Mouse (Mus musculus) spleen, adult 2 months (tissue): ENCODE measurements around the gene Setd1a. TPM values are rescaled to one million over a fixed set of nuclear protein-coding genes. Genes with fewer than 3 reads are reported as not detected.

Experiments
- DNase-seq, 2 experiments: peaks; one replicate each; pipeline versions ENCODE4 v3.0.0 to v3.0.0-alpha.2; 2012 to 2021; ENCODE audit warnings: low spot score in 2 of 2, low read depth in 1 of 2
- H3K27ac ChIP-seq: fragments of 200-500 bp; 2 replicates; pipeline ENCODE4 v1.5.1; 2012; ENCODE audit warnings: low read length, inconsistent platforms; ENCODE audit not compliant: insufficient read depth
- H3K27me3 ChIP-seq: fragments of 200-500 bp; 2 replicates; pipeline ENCODE4 v1.6.1; 2012; ENCODE audit warnings: mild to moderate bottlenecking, moderate library complexity, low read length, inconsistent platforms; ENCODE audit not compliant: control insufficient read depth, insufficient read depth
- H3K36me3 ChIP-seq: fragments of 200-500 bp; 2 replicates; pipeline ENCODE4 v1.6.1; 2012; ENCODE audit warnings: mild to moderate bottlenecking, low read length, inconsistent platforms; ENCODE audit not compliant: control insufficient read depth, insufficient read depth
- H3K4me1 ChIP-seq: fragments of 200-500 bp; 2 replicates; pipeline ENCODE4 v1.6.1; 2011; ENCODE audit warnings: inconsistent platforms; ENCODE audit not compliant: control insufficient read depth, insufficient read depth, insufficient read length
- H3K4me3 ChIP-seq: fragments of 200-500 bp; 2 replicates; pipeline ENCODE4 v1.5.1; 2011; ENCODE audit warnings: mild to moderate bottlenecking, inconsistent platforms; ENCODE audit not compliant: insufficient read depth, insufficient read length; ENCODE audit errors: extremely low read depth
- CTCF ChIP-seq: fragments of 200-500 bp; IDR thresholded peaks from 2 replicates; pipeline ENCODE4 v1.5.1; 2011; ENCODE audit warnings: mild to moderate bottlenecking, inconsistent platforms; ENCODE audit not compliant: insufficient read depth, insufficient read length, insufficient replicate concordance; ENCODE audit errors: extremely low read depth
- POLR2A ChIP-seq: fragments of 200-500 bp; IDR thresholded peaks from 2 replicates; pipeline ENCODE4 v1.6.1; 2011; ENCODE audit warnings: low read depth, low read length, inconsistent platforms
- WGBS: fragments of 180-500 bp; shearing (Covaris S2); methylation state at CpG from one replicate; pipeline ENCODE4 v1.1.7; 2018; 5-methylcytosine and 5-hydroxymethylcytosine counted together
- polyA plus RNA-seq: library from polyadenylated mRNA; depleted of rRNA; stranded (reverse); fragments of >200 nt; gene quantifications from 2 replicates; pipeline ENCODE4 v1.2.3, GENCODE M21; 2012

Setd1a gene
- polyA plus RNA-seq, 1 experiment, result 14.9 TPM

DNA sequence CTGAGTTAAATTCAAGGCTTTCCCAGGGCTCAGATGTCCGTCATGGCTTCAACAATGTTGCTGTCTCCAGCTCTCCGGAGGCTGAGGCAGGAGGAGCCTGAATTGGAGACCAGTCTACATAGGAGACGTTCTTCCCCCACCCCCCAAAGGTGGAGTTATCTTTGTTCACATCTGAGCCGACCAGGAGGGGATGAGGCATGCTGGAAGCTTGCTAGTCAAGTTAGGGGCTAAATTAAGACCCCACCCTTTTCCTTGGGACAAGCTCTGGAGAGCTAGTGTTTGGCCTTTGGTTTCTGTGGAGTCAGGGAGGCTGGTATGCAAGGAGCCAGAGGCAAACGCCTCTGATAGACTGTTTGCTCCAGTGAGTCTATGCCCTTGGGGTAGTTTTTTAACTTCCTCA, 23.3 kb upstream of the Setd1a start:
- 68% methylated on average over 5 of the region's 5 CpGs for WGBS
- TF ChIP-seq CTCF (no peak), POLR2A (no peak)

DNA sequence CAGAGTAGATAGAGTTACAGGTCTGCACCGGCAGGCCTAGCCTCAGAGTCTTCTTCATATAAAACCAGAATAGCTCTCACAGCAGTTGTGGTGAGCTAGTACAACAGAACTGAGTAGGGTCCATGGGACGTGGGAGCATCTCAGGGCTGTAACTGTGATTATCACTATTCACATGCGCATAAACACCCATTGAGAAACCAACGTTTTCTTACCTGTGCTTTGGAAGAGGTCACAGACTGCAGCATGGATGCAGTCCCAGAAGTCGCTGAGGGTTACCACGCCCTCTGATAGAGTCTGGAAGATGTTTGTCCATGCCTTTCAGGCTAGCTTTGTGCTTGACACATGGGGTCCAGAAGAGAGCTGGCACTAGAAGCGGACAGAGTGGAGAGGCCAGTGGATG, 22.7 kb upstream of the Setd1a start:
- DNase-seq, result no peak
- Histone ChIP-seq H3K4me3 (no peak overlapping the region), H3K36me3 (peaks cover 9% of the 10 kb centered on the region), H3K27me3 (no peaks in the 10 kb centered on the region), H3K27ac (no peak overlapping the region), H3K4me1 (no peaks in the 10 kb centered on the region)
- TF ChIP-seq POLR2A (no peak), CTCF (no peak)
- WGBS, result 93% methylated on average over 7 of the region's 7 CpGs

More for the DNA sequence above, 23.3 kb upstream of the Setd1a start:
- no peaks in the 10 kb centered on the region for H3K27me3 ChIP-seq
- H3K4me3 ChIP-seq, result no peak overlapping the region
- H3K27ac ChIP-seq, result no peak overlapping the region
- H3K36me3 ChIP-seq, result peaks cover 9% of the 10 kb centered on the region
- no peak for DNase-seq
- H3K4me1 ChIP-seq, result no peaks in the 10 kb centered on the region

GRCm38 (mm10) chr7:127759716-127760115, 16.8 kb upstream of the Setd1a start:
- no peak for DNase-seq
- Histone ChIP-seq H3K27ac (0 out of 2 replicates have a peak overlapping the region, but pooled peaks have one; percentile 29), H3K36me3 (no peaks in the 10 kb centered on the region), H3K4me1 (peaks cover 2% of the 10 kb centered on the region; the same call in 1 of the 2 replicates), H3K27me3 (no peaks in the 10 kb centered on the region), H3K4me3 (no peak overlapping the region)
- no peak for TF ChIP-seq CTCF
- TF ChIP-seq POLR2A, result no peak
- 36% methylated on average over 6 of the region's 6 CpGs for WGBS

- WGBS, result 90% methylated on average over 3 of the region's 3 CpGs
- no peaks in the 10 kb centered on the region for H3K27me3 ChIP-seq
- no peaks in the 10 kb centered on the region for H3K36me3 ChIP-seq
- H3K4me3 ChIP-seq, result no peak overlapping the region
- no peak overlapping the region for H3K27ac ChIP-seq
- H3K4me1 ChIP-seq, result peaks cover 2% of the 10 kb centered on the region; the same call in 1 of the 2 replicates
- no peak for DNase-seq
- TF ChIP-seq CTCF (no peak), POLR2A (no peak)
Observed at GRCm38 (mm10) chr7:127760478-127760877, 16.0 kb upstream of the Setd1a start.

DNA sequence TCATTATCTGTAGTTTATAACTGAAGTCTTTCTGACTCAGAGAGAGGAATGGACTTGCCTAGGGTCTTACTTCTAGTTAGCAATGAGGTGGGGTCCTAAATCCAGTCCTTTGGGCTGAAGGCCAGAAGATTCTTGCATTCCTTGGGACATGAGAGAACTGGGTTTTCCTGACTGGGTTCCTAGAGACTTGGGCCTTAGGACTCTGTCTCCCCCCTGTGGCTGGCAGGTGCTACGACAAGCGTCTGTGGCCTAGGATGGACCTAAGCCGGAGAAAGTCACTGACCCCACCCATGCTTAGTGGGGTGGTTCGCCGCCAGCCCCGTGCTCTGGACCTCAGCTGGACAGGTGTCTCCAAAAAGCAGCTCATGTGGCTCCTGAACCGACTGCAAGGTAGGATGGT, 15.4 kb upstream of the Setd1a start:
- TF ChIP-seq POLR2A (no peak), CTCF (peak; percentile 80; the same call in 1 of the 2 replicates)
- no peak overlapping the region for H3K27ac ChIP-seq
- no peaks in the 10 kb centered on the region for H3K27me3 ChIP-seq
- peaks cover 2% of the 10 kb centered on the region; the same call in 1 of the 2 replicates for H3K4me1 ChIP-seq
- peak in 1 of 2 experiments; percentile 65 for DNase-seq
- no peak overlapping the region for H3K4me3 ChIP-seq
- 26% methylated on average over 7 of the region's 7 CpGs for WGBS
- no peaks in the 10 kb centered on the region for H3K36me3 ChIP-seq

DNA sequence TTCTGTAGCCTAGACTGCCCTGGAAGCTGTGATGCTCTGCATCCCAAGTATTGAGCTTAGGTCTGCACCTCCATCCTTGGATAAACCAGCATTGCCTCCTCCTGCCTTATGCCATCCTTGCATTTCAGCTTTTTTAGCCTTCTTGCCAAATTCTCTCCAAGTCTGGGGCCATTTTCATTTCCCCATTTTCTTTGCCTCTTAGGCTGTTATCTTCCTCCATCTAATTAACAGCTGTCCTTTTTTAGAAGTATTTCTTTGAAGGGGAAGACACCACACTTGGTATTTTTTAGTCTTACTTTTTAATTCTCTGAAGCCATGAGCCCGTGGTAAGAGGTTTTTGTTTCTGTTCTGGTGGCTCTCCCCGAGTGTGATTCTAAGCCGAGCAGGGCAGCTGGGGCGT, 12.8 kb upstream of the Setd1a start:
- WGBS, result 36% methylated on average over 4 of the region's 4 CpGs
- H3K4me3 ChIP-seq, result no peak overlapping the region
- no peaks in the 10 kb centered on the region for H3K36me3 ChIP-seq
- H3K4me1 ChIP-seq, result peaks cover 2% of the 10 kb centered on the region; the same call in 1 of the 2 replicates
- no peaks in the 10 kb centered on the region for H3K27me3 ChIP-seq
- no peak for DNase-seq
- TF ChIP-seq POLR2A, result no peak
- TF ChIP-seq CTCF, result no peak
- H3K27ac ChIP-seq, result peak overlapping the region; percentile 43

- TF ChIP-seq CTCF, result no peak
- TF ChIP-seq POLR2A, result no peak
- Histone ChIP-seq H3K4me3 (no peak overlapping the region), H3K27me3 (no peaks in the 10 kb centered on the region), H3K4me1 (peaks cover 5% of the 10 kb centered on the region; the same call in 1 of the 2 replicates), H3K36me3 (no peaks in the 10 kb centered on the region), H3K27ac (no peak overlapping the region)
- DNase-seq, result no peak
- WGBS, result 87% methylated on average over 2 of the region's 2 CpGs
Observed at GRCm38 (mm10) chr7:127765756-127766155, 10.7 kb upstream of the Setd1a start.
